Mouse (Mus musculus) neural tube, postnatal 0 days (tissue): ENCODE data around the gene Gm12888. TPM values are rescaled to one million over a fixed set of nuclear protein-coding genes. Genes with fewer than 3 reads are reported as not detected.

Experiments
- polyA plus RNA-seq: library from polyadenylated mRNA; unstranded; fragments of >200 nt; fragmentation: Nextera tagmentation; extraction: Ambion mirVana; gene quantifications from 2 replicates; pipeline ENCODE4 v1.2.1, GENCODE M21; 2015

The Gm12888 gene
- not detected in 2 replicates for polyA plus RNA-seq

GRCm38 (mm10) chr4:121324817-121325216 lies at the start of gene Gm12888:
Gene Gm12888 (minus strand): TSS chr4:121324917.

Other genes starting within 250 kb of the Gm12888 start
- 20.3 and 21.6 TPM in 2 replicates for gene Zmpste24, start 226.7 kb downstream of the Gm12888 start, polyA plus RNA-seq
- gene Tmco2, start 215.7 kb downstream of the Gm12888 start, polyA plus RNA-seq: not detected in 2 replicates
- gene Rlf, start 109.8 kb downstream of the Gm12888 start, polyA plus RNA-seq: 19.1 and 19.6 TPM in 2 replicates
- not detected in 2 replicates for gene Gm12886, start 98.2 kb upstream of the Gm12888 start, polyA plus RNA-seq